Mouse (Mus musculus): ENCODE results near the gene Mccc1. TPM values are rescaled to one million over a fixed set of nuclear protein-coding genes. Genes with fewer than 3 reads are reported as not detected.

Gene Mccc1
- polyA plus RNA-seq, 1 experiment from 2014 or later: 33.1 TPM

GRCm38 (mm10) chr3:35953184-35953583 is 47.3 kb downstream of the Mccc1 start:
- no peak overlapping the region for H3K27ac ChIP-seq (ENCODE audit: low read depth)
- ATAC-seq (ENCODE audit: insufficient read depth) (no peak), DNase-seq (no peak)
- H3K27me3 ChIP-seq (ENCODE audit: insufficient read depth, low read length): no peaks in the 10 kb centered on the region
- H3K4me3 ChIP-seq (ENCODE audit: low read depth, low read length): no peak overlapping the region
- no peaks in the 10 kb centered on the region for H3K36me3 ChIP-seq (ENCODE audit: insufficient read depth)
- 35% methylated on average over 1 of the region's 1 CpGs for whole genome bisulfite sequencing
- no peak overlapping the region for H3K9ac ChIP-seq
- H3K4me2 ChIP-seq: no peak overlapping the region
- no peaks in the 10 kb centered on the region for H3K4me1 ChIP-seq (ENCODE audit: insufficient read depth)
- no peak for TF ChIP-seq CTCF (IDR thresholded peaks at IDR 0.05; ENCODE audit: low read depth)
- no peaks in the 10 kb centered on the region for H3K9me3 ChIP-seq (ENCODE audit: low read depth, low read length)

GRCm38 (mm10) chr3:35948197-35948596 is 52.3 kb downstream of the Mccc1 start:
- DNase-seq: no peak
- H3K4me3 ChIP-seq (ENCODE audit: low read depth, low read length): no peak overlapping the region
- no peak overlapping the region for H3K27ac ChIP-seq (ENCODE audit: low read depth)
- H3K4me2 ChIP-seq: no peak overlapping the region
- WGBS: 88% methylated on average over 7 of the region's 7 CpGs
- H3K9ac ChIP-seq: no peak overlapping the region
- no peak for ATAC-seq (ENCODE audit: insufficient read depth)
- no peaks in the 10 kb centered on the region for H3K36me3 ChIP-seq (ENCODE audit: insufficient read depth)
- no peaks in the 10 kb centered on the region for H3K9me3 ChIP-seq (ENCODE audit: low read depth, low read length)
- no peaks in the 10 kb centered on the region for H3K4me1 ChIP-seq (ENCODE audit: insufficient read depth)
- no peak for TF ChIP-seq CTCF (IDR thresholded peaks at IDR 0.05; ENCODE audit: low read depth)
- H3K27me3 ChIP-seq (ENCODE audit: insufficient read depth, low read length): no peaks in the 10 kb centered on the region

GRCm38 (mm10) chr3:35940520-35941135 is 59.9 kb downstream of the Mccc1 start:
- no peaks in the 10 kb centered on the region for H3K9me3 ChIP-seq (ENCODE audit: low read depth, low read length)
- 67% methylated on average over 4 of the region's 4 CpGs for WGBS
- no peak for TF ChIP-seq CTCF (IDR thresholded peaks at IDR 0.05; ENCODE audit: low read depth)
- H3K4me1 ChIP-seq (ENCODE audit: insufficient read depth): no peaks in the 10 kb centered on the region
- no peaks in the 10 kb centered on the region for H3K36me3 ChIP-seq (ENCODE audit: insufficient read depth)
- H3K27me3 ChIP-seq (ENCODE audit: insufficient read depth, low read length): no peaks in the 10 kb centered on the region
- ATAC-seq (ENCODE audit: insufficient read depth) (no peak), DNase-seq (no peak)
- H3K9ac ChIP-seq: no peak overlapping the region
- H3K4me3 ChIP-seq (ENCODE audit: low read depth, low read length): no peak overlapping the region
- no peak overlapping the region for H3K4me2 ChIP-seq
- no peak overlapping the region for H3K27ac ChIP-seq (ENCODE audit: low read depth)

DNA sequence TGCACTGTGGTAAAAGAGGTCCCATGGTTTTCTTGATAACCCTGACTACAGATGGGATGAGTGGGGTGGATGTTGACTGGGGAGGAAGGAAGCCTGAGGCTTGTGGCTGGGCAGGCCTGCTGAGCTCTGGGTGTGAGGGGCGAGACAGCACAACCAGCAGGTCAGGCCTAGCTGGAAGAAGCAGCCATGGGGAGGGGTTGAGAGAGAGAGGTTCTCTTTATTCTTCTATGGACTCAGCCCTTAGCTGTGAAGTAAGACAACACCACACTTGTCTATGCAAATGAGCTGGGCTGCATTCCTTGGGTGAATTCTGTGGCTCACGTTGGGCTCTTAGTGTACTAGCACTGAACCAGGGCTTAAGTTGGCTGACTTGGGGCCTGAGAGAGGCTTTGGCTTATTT is 60.4 kb downstream of the Mccc1 start:
- H3K4me1 ChIP-seq (ENCODE audit: insufficient read depth): no peaks in the 10 kb centered on the region
- H3K4me3 ChIP-seq (ENCODE audit: low read depth, low read length): no peak overlapping the region
- H3K36me3 ChIP-seq (ENCODE audit: insufficient read depth): no peaks in the 10 kb centered on the region
- WGBS: 27% methylated on average over 2 of the region's 2 CpGs
- H3K27me3 ChIP-seq (ENCODE audit: insufficient read depth, low read length): no peaks in the 10 kb centered on the region
- no peak overlapping the region for H3K9ac ChIP-seq
- H3K4me2 ChIP-seq: no peak overlapping the region
- DNase-seq: no peak
- H3K9me3 ChIP-seq (ENCODE audit: low read depth, low read length): no peaks in the 10 kb centered on the region
- no peak overlapping the region for H3K27ac ChIP-seq (ENCODE audit: low read depth)
- ATAC-seq (ENCODE audit: insufficient read depth): peak; percentile 31; the same call in 1 of the 2 replicates
- TF ChIP-seq CTCF (IDR thresholded peaks at IDR 0.05; ENCODE audit: low read depth): no peak

GRCm38 (mm10) chr3:35937345-35937744 is 63.1 kb downstream of the Mccc1 start, which contains the start of gene Dcun1d1:
Dcun1d1 (minus strand) TSS chr3:35937445.
- 93% methylated on average over 6 of the region's 6 CpGs for WGBS
- no peak for ATAC-seq (ENCODE audit: insufficient read depth)
- no peaks in the 10 kb centered on the region for H3K9me3 ChIP-seq (ENCODE audit: low read depth, low read length)

GRCm38 (mm10) chr3:35933405-35933777 is 67.1 kb downstream of the Mccc1 start:
- no peak for TF ChIP-seq CTCF (IDR thresholded peaks at IDR 0.05; ENCODE audit: low read depth)
- Histone ChIP-seq H3K9me3 (ENCODE audit: low read depth, low read length) (no peaks in the 10 kb centered on the region), H3K36me3 (ENCODE audit: insufficient read depth) (0 out of 2 replicates have a peak, but pooled peaks cover 2% of the 10 kb centered on the region), H3K27me3 (ENCODE audit: insufficient read depth, low read length) (no peaks in the 10 kb centered on the region), H3K27ac (ENCODE audit: low read depth) (peak overlapping the region; percentile 91), H3K4me2 (peak overlapping the region; percentile 86), H3K4me3 (ENCODE audit: low read depth, low read length) (peak overlapping the region; percentile 84), H3K4me1 (ENCODE audit: insufficient read depth) (peaks cover 4% of the 10 kb centered on the region; the same call in 1 of the 2 replicates), H3K9ac (peak overlapping the region; percentile 98)
- DNase-seq (peak; percentile 78), ATAC-seq (ENCODE audit: insufficient read depth) (peak; percentile 67)
- under 1% methylated on average over 14 of the region's 14 CpGs for WGBS

More at GRCm38 (mm10) chr3:35937345-35937744, 63.1 kb downstream of the Mccc1 start, which contains the start of gene Dcun1d1:
- H3K9ac ChIP-seq: no peak within 1 kb of the TSS
- no peaks in the 10 kb centered on the region for H3K4me1 ChIP-seq (ENCODE audit: insufficient read depth)
- H3K27me3 ChIP-seq (ENCODE audit: insufficient read depth, low read length): no peaks in the 10 kb centered on the region
- H3K4me2 ChIP-seq: no peak within 1 kb of the TSS
- no peak for DNase-seq
- no peak within 1 kb of the TSS for H3K4me3 ChIP-seq (ENCODE audit: low read depth, low read length)
- no peak within 1 kb of the TSS for H3K27ac ChIP-seq (ENCODE audit: low read depth)
- TF ChIP-seq CTCF (IDR thresholded peaks at IDR 0.05; ENCODE audit: low read depth): no peak
- H3K36me3 ChIP-seq (ENCODE audit: insufficient read depth): 0 out of 2 replicates have a peak, but pooled peaks cover 2% of the 10 kb centered on the region

DNA sequence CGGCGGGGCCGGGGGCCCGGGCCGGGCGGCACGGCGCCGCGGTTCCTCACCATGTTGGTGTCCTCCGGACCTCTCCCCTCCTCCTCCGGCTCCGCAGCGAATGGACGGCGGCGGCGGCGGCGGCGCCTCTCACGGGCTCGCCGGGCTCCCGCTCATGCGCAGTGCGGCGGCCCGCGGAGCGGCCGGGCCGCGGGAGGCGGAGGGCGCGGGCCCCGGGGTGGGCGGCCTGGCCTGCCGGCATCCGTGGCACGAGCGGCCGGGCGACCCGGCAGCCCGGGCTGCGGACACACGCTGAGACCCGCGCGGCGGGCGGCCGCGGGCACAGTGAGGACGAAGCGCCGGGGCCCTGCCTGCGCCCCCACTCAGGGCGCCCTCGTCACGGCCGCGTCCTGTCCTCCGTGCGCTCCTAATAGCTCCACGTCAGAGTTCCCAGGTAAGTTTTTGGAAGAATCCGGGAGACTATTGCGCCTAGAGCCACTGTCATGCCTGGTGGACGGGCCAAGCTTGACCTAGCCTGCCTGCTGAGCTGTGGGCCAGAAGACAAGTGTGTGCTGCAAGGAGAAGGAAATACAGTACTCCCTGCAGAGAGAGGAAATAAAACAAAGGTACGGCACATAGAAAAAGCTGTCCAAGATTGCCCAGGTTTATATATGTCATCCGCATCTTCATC is 67.6 kb downstream of the Mccc1 start:
- peak overlapping the region; percentile 98 for H3K9ac ChIP-seq
- H3K4me3 ChIP-seq (ENCODE audit: low read depth, low read length): peak overlapping the region; percentile 84
- peak overlapping the region; percentile 86 for H3K4me2 ChIP-seq
- 0 out of 2 replicates have a peak, but pooled peaks cover 2% of the 10 kb centered on the region for H3K36me3 ChIP-seq (ENCODE audit: insufficient read depth)
- WGBS: under 1% methylated on average over 51 of the region's 73 CpGs
- H3K27me3 ChIP-seq (ENCODE audit: insufficient read depth, low read length): no peaks in the 10 kb centered on the region
- peaks cover 4% of the 10 kb centered on the region for H3K4me1 ChIP-seq (ENCODE audit: insufficient read depth)
- ATAC-seq (ENCODE audit: insufficient read depth) (peak; percentile 89), DNase-seq (peak; percentile 87)
- H3K9me3 ChIP-seq (ENCODE audit: low read depth, low read length): no peaks in the 10 kb centered on the region
- no peak for TF ChIP-seq CTCF (IDR thresholded peaks at IDR 0.05; ENCODE audit: low read depth)
- peak overlapping the region; percentile 91 for H3K27ac ChIP-seq (ENCODE audit: low read depth)

Measured in lung, embryonic 14.5 days (tissue).